Mouse (Mus musculus) thymus, adult 2 months (tissue): ENCODE results near the gene Cope.

Experiments used
- CTCF ChIP-seq: fragments of 200-500 bp; IDR thresholded peaks from 2 replicates; pipeline ENCODE4 v1.5.1; 2012; ENCODE audit warnings: mild to moderate bottlenecking, control low read depth, low read length, moderate library complexity, borderline replicate concordance; ENCODE audit not compliant: control insufficient read depth, poor library complexity, insufficient read depth; ENCODE audit errors: extremely low read depth
- POLR2A ChIP-seq: fragments of 200-500 bp; IDR thresholded peaks from 2 replicates; pipeline ENCODE4 v1.6.1; 2012; ENCODE audit warnings: mild to moderate bottlenecking, low read length, control low read depth, moderate library complexity; ENCODE audit not compliant: control insufficient read depth, poor library complexity, insufficient read depth; ENCODE audit errors: extremely low read depth

DNA sequence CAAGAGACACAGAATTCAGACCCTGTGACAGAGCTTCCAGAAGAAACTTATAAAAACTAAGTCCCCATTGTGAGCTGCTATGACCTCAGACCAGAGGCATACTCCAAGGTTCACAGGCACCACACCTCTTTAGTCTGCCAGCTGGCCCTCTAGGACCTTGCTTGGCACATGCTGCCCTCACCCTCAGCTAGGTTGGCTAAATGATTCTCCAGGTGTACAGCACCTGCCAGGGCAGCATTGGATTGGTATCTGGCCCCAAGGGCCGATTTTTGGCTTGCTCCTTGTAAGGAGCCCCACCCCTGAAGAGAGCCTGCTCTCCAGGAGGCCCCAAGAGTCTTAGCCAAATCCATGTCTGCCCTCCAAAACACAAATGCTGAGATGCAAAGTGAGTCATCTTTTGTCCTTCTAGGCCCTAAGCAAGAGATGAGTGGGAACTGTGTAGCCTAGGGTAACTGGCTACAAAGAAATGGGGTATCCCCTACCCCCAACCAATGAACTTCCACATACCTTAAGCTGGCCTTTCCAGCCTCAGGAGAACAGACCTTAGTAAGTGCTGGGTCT lies 45.6 kb downstream of the Cope start:
- TF ChIP-seq POLR2A (no peak), CTCF (no peak)
